Mouse (Mus musculus) lung, adult 2 months (tissue): ENCODE measurements around the gene Wdr35.

Experiments used
- CTCF ChIP-seq: fragments of 200-500 bp; IDR thresholded peaks from 2 replicates; pipeline ENCODE4 v1.5.1; 2011; ENCODE audit warnings: mild to moderate bottlenecking, low read length, control low read depth; ENCODE audit not compliant: insufficient read depth
- POLR2A ChIP-seq: fragments of 200-500 bp; IDR thresholded peaks from 2 replicates; pipeline ENCODE4 v1.6.1; 2011; ENCODE audit warnings: low read depth, mild to moderate bottlenecking, control low read depth, low read length, borderline replicate concordance; ENCODE audit errors: extremely low read depth

GRCm38 (mm10) chr12:8998318-8998717, 24.6 kb downstream of the Wdr35 start:
- TF ChIP-seq POLR2A = no peak
- no peak for TF ChIP-seq CTCF
